Mouse (Mus musculus) central nervous system, embryonic 11.5 days (tissue): ENCODE measurements around the gene Retreg3. TPM values are rescaled to one million over a fixed set of nuclear protein-coding genes. Genes with fewer than 3 reads are reported as not detected.

Experiments used
- polyA plus RNA-seq: library from polyadenylated mRNA; depleted of rRNA; stranded (reverse); fragments of >200 nt; gene quantifications from 2 replicates; pipeline ENCODE4 v1.2.3, GENCODE M21; 2012; rRNA removed

The Retreg3 gene
- polyA plus RNA-seq: 39.1 and 53.7 TPM in 2 replicates

GRCm38 (mm10) chr11:101119761-101120544, at the start of gene Retreg3, which contains the start of gene Tubg1:
TSS of gene Retreg3 (minus strand) at chr11:101119893.
TSS of gene Tubg1 (plus strand) at chr11:101119938.

GRCm38 (mm10) chr11:101155728-101156371, 36.2 kb upstream of the Retreg3 start, which contains the start of gene Tubg2:
TSS of gene Tubg2 (plus strand) at chr11:101155907.

GRCm38 (mm10) chr11:101095314-101096024, 24.2 kb downstream of the Retreg3 start, which contains the start of gene Psmc3ip:
TSS of gene Psmc3ip (minus strand) at chr11:101095436.

GRCm38 (mm10) chr11:101086756-101087681, 32.7 kb downstream of the Retreg3 start, which contains the start of gene Mlx:
TSS of gene Mlx (plus strand) at chr11:101087277.

GRCm38 (mm10) chr11:101082208-101083082, 37.2 kb downstream of the Retreg3 start, which contains the start of gene Coasy:
TSS of gene Coasy (plus strand) at chr11:101082565.

GRCm38 (mm10) chr11:101078121-101078520, 41.6 kb downstream of the Retreg3 start, which contains the start of gene Hsd17b1:
TSS of gene Hsd17b1 (plus strand) at chr11:101078411.

GRCm38 (mm10) chr11:101069391-101070188, 50.1 kb downstream of the Retreg3 start, which contains the start of gene Naglu:
TSS of gene Naglu (plus strand) at chr11:101070012.

Other genes starting within 250 kb of the Retreg3 start
- 20.9 and 23.6 TPM in 2 replicates for gene Stat3, start 180.4 kb downstream of the Retreg3 start, polyA plus RNA-seq
- 20.2 and 40.3 TPM in 2 replicates for gene Cavin1, start 149.0 kb downstream of the Retreg3 start, polyA plus RNA-seq
- gene Atp6v0a1, start 110.4 kb downstream of the Retreg3 start, polyA plus RNA-seq: 75.1 and 97.4 TPM in 2 replicates
- 6.2 and 7.2 TPM in 2 replicates for gene Naglu, start 49.9 kb downstream of the Retreg3 start, polyA plus RNA-seq
- gene Hsd17b1, start 41.5 kb downstream of the Retreg3 start, polyA plus RNA-seq: 0.30 and 0.55 TPM in 2 replicates
- gene Coasy, start 37.3 kb downstream of the Retreg3 start, polyA plus RNA-seq: 46.4 and 49.7 TPM in 2 replicates
- 24.2 and 37.5 TPM in 2 replicates for gene Mlx, start 32.6 kb downstream of the Retreg3 start, polyA plus RNA-seq
- gene Psmc3ip, start 24.5 kb downstream of the Retreg3 start, polyA plus RNA-seq: 50.1 and 54.5 TPM in 2 replicates
- gene Tubg1, start within 50 bp of the Retreg3 start, polyA plus RNA-seq: 23.1 and 35.8 TPM in 2 replicates
- gene Tubg2, start 36.0 kb upstream of the Retreg3 start, polyA plus RNA-seq: 2.4 and 4.7 TPM in 2 replicates
- gene Cntnap1, start 50.6 kb upstream of the Retreg3 start, polyA plus RNA-seq: 0.77 and 1.3 TPM in 2 replicates
- gene Plekhh3, start 51.5 kb upstream of the Retreg3 start, polyA plus RNA-seq: 8.0 and 10.1 TPM in 2 replicates
- gene Ccr10, start 55.5 kb upstream of the Retreg3 start, polyA plus RNA-seq: not detected in 2 replicates
- 11.1 and 20.0 TPM in 2 replicates for gene Ezh1, start 106.6 kb upstream of the Retreg3 start, polyA plus RNA-seq
- 41.2 and 53.6 TPM in 2 replicates for gene Ramp2, start 126.1 kb upstream of the Retreg3 start, polyA plus RNA-seq
- gene Vps25, start 133.8 kb upstream of the Retreg3 start, polyA plus RNA-seq: 46.6 and 64.9 TPM in 2 replicates
- gene Wnk4, start 140.7 kb upstream of the Retreg3 start, polyA plus RNA-seq: 7.6 and 8.6 TPM in 2 replicates
- gene Cntd1, start 159.1 kb upstream of the Retreg3 start, polyA plus RNA-seq: 1.1 and 1.8 TPM in 2 replicates
- gene Coa3, start 159.2 kb upstream of the Retreg3 start, polyA plus RNA-seq: 93.9 and 163 TPM in 2 replicates
- 115 and 433 TPM in 2 replicates for gene Becn1, start 182.4 kb upstream of the Retreg3 start, polyA plus RNA-seq
- gene Psme3, start 196.3 kb upstream of the Retreg3 start, polyA plus RNA-seq: 101 and 138 TPM in 2 replicates
- gene Aoc2, start 205.2 kb upstream of the Retreg3 start, polyA plus RNA-seq: 8.2 and 8.5 TPM in 2 replicates
- 0.22 and 0.24 TPM in 2 replicates for gene Aoc3, start 210.7 kb upstream of the Retreg3 start, polyA plus RNA-seq
- not detected in 2 replicates for gene G6pc, start 247.7 kb upstream of the Retreg3 start, polyA plus RNA-seq